Mouse (Mus musculus) heart, postnatal 14 days (tissue): ENCODE results near the gene Hs3st6. TPM values are rescaled to one million over a fixed set of nuclear protein-coding genes. Genes with fewer than 3 reads are reported as not detected.

Experiments used
- DNase-seq, 2 experiments: peaks; one replicate each; pipeline ENCODE4 v3.0.0; 2021 to 2022
- intact Hi-C: fragments of 180-260 bp; cut with DNase I; formaldehyde crosslinking; loops from one replicate; pipeline ENCODE4 v1.15.1; 2025
- total RNA-seq, 2 experiments: library from RNA; stranded (reverse); gene quantifications; 2 replicates each; pipeline ENCODE4 v1.2.3; 2021

The Hs3st6 gene
- total RNA-seq, 2 experiments from 2014 or later, result 0.29 TPM; not detected in 1

DNA sequence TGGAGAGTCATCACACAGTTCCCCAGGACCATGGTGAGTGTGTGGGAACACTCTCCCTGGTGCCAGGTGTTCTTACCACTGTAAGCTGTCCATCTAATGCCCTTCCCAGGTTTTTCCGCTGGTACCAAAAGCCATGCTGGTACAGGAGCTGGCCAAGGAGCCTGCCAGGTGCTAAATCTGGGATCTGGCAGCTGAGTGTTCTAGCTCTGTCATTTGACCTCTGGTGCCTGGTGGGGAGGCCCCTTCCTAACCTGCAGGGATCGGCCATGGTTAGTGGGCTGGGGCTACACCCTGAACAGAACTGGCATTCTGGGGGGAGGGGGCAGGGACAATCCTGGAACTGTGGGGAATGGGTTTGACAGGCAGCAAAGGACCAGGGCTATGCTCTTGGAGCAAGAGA lies 25.2 kb upstream of the Hs3st6 start, which contains the start of gene Rpl3l:
Gene Rpl3l (plus strand): TSS at position 203 of the 400 bp plus-strand sequence.
- DNase-seq, result peak; percentile 41 to 51
- intact Hi-C loops, result no loop called here

- DNase-seq, result no peak
- intact Hi-C loops, result no loop called here
Observed at GRCm38 (mm10) chr17:24728184-24728583, 24.6 kb upstream of the Hs3st6 start.

GRCm38 (mm10) chr17:24729067-24729466 lies 23.7 kb upstream of the Hs3st6 start:
- intact Hi-C loops, result no loop called here
- DNase-seq, result peak in 1 of 2 experiments; percentile 47

DNA sequence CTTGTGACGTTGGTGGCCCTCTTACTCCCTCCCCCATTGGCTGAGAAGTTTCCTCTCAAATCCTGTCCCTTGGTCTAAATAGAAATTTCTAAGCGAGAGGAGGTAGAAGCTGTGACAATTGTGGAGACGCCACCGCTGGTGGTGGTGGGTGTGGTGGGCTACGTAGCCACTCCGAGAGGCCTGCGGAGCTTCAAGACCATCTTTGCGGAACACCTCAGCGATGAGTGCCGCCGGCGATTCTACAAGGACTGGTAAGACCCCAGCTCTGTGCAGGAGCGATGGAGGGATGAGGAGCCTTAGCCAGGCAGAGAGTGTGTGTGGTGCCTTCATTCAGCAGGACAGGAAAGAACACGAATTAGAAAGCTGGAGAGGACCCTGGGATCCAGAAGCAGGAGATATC lies 22.0 kb upstream of the Hs3st6 start:
- intact Hi-C loops, result no loop called here
- no peak for DNase-seq

DNA sequence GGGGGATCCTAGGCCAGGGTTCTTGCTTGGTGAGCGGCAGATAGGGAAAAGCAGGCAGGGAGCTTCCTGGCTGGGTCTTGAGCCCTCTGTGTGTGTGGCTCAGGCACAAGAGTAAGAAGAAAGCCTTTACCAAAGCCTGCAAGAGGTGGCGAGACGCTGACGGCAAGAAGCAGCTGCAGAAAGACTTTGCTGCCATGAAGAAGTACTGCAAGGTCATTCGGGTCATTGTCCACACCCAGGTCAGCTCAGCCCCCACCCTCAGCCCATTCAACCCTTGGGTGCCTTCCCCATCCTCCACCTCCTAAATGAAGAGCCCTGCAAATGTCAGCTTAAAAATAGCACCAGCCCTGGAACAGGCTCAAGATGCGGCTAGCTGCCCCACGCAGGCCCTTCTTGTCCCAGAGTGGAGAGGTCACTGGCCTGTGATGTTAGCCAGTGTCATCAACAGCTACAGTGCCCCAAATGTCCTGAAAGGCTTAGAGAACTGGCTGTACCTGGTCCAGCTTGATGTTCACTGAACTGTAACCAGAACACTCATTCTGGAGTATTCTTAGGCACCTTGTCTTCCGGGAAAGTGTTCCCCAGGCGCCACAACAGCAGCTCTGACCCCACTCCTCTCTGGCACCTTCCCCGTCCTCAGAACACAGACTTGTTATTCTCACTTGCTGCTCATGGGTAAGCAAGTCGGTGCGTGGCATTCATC lies 20.4 kb upstream of the Hs3st6 start:
- intact Hi-C loops, result no loop called here
- peak; percentile 59 to 66 for DNase-seq

DNA sequence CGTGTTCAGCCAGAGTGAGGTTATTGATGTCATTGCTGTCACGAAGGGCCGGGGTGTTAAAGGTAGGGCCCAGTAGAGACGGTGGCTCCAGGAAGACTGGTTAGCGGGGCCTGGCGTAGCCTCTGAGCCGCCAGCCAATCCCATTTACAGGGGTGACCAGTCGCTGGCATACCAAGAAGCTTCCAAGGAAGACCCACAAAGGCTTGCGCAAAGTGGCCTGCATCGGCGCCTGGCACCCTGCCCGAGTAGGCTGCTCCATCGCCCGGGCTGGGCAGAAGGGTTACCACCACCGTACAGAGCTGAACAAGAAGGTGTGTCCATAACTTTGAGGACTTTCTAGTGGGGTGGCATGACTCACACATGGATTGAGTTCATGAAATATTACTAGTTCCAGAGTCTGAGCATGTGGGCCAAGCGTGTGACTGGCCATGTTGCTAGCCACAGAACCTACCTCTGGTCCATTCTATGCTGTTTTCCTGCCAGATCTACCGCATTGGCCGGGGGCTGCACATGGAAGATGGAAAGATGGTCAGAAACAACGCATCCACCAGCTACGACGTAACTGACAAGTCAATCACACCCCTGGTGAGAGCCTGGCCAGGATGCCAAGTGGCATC lies 19.2 kb upstream of the Hs3st6 start:
- DNase-seq, result no peak
- intact Hi-C loops, result no loop called here

DNA sequence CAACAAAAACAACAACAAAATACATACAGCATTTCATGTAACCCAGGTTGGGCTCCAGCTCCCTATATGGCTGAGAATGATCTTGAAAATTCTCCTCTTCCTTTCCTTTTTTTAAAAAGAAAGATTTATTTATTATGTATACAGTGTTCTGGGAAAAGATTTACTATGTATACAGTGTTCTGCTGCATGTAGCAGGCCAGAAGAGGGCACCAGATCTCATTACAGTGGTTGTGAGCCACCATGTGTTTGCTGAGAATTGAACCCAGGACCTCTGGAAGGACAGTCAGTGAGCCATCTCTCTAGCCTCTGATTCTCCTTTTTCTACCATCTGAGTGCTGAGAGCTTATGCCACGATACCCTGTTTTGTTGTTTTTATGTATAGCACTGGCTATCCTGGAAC lies 18.3 kb upstream of the Hs3st6 start:
- intact Hi-C loops, result no loop called here
- DNase-seq, result no peak

DNA sequence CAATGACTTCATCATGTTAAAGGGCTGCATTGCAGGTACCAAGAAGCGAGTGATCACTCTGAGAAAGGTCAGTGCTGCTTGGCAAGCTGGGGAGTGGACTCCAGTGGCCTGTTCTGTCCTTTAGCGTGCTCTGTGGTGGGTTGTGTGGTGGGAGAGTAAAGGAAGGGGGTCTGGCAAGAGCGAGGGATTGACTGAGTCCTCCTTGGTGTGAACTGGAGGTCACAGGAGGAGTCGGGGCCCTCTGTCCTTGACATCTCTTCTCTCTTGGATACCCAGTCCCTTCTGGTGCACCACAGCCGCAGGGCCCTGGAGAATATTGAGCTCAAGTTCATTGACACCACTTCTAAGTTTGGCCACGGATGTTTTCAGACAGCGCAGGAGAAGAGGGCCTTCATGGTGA lies 17.3 kb upstream of the Hs3st6 start:
- no peak for DNase-seq
- intact Hi-C loops, result no loop called here

DNA sequence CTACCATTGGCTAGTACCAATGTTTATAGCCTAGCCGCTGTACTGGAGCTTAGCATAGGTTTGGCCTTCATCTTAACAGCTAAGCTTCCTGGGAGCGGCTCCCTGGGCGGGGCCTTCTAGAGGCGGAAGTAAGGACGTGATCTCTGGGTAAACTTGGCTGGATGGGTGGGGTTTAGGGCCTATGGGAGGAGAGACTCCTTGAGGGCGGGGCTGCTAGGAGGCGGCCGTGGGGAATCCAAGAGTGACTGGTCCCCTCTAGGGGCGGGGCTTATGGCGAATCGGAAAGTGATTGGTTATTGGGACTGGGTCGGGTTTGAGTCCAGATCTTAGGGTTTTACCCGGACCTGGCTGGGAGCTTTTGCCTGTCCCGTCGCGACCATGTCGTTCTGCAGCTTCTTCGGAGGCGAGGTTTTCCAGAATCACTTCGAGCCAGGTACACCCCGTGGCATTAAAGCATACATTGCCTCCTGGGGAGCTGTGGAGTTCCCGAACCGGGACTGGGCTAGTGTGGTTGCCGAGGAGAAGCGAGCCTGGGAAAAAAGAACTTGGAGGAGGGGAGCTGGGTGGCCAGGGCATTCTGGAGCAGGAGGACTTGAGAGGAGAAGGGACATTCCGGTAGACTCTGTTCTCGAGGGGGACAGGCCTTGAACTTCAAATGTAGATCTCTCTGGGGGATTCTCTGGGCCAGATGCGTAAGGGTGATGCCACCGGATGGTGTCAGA lies 16.3 kb upstream of the Hs3st6 start, which contains the start of gene Msrb1:
Gene Msrb1 (plus strand): TSS at position 313 of the 722 bp plus-strand sequence.
- DNase-seq, result peak; percentile 93 to 95
- intact Hi-C loops, result no loop called here

GRCm38 (mm10) chr17:24737135-24737810 lies 15.5 kb upstream of the Hs3st6 start:
- DNase-seq, result no peak
- intact Hi-C loops, result no loop called here

DNA sequence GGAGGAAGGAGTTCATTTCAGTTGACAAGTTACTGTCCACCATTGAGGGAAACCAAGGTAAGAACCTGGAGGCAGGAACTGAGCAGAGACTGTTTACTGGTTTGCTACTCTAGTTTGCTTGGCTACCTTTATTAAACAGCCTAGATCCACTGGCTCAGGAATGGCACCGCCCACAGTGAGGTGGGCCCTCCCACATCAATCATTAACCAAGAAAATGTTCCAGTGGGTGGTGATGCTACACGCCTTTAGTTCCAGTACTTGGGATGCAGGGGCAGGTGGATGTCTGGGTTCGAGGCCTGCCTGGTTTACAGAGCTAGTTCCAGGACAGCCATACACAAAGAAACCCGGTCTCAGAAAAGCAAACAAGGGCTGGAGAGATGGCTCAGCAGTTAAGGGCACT lies 14.6 kb upstream of the Hs3st6 start:
- intact Hi-C loops, result no loop called here
- no peak for DNase-seq

- DNase-seq, result no peak
- intact Hi-C loops, result no loop called here
Observed at GRCm38 (mm10) chr17:24739926-24740325, 12.9 kb upstream of the Hs3st6 start.

- no peak for DNase-seq
- intact Hi-C loops, result no loop called here
Observed at GRCm38 (mm10) chr17:24742307-24742706, 10.5 kb upstream of the Hs3st6 start.

- intact Hi-C loops, result loop anchor here (2.0 kb wide), 1 partner anchor 137 kb away; no protein-coding TSS in a partner anchor
- DNase-seq, result no peak
Observed at GRCm38 (mm10) chr17:24743896-24744295, 8.9 kb upstream of the Hs3st6 start.

- intact Hi-C loops, result loop anchor here (2.0 kb wide), 1 partner anchor 136 kb away; no protein-coding TSS in a partner anchor
- no peak for DNase-seq
Observed at GRCm38 (mm10) chr17:24744381-24744780, 8.4 kb upstream of the Hs3st6 start.

GRCm38 (mm10) chr17:24745526-24746497 lies 7.0 kb upstream of the Hs3st6 start:
- intact Hi-C loops, result loop anchor here (1.0 to 2.0 kb wide), 2 partner anchors 71 to 135 kb away; no protein-coding TSS in a partner anchor
- peak; percentile 81 to 91 for DNase-seq

DNA sequence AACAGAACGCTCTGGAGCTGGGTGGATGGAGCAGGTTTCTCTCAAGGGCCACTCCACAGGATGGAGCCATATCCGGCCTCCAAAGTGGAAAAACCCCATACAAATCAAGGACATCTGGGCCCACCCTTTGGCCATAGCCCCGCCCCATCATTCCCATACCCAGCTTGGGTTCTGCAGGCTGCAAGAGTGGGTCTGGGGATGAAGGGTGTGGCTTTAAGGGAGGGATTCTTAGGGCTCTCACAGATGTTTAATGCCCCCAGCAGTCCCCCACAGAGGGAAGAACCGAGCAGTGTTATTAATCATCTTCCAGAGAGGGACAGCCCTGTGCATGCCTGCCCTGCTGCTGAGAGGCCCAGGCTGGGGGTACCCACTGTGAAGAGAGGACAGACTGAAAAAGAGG lies 5.8 kb upstream of the Hs3st6 start:
- intact Hi-C loops, result no loop called here

DNA sequence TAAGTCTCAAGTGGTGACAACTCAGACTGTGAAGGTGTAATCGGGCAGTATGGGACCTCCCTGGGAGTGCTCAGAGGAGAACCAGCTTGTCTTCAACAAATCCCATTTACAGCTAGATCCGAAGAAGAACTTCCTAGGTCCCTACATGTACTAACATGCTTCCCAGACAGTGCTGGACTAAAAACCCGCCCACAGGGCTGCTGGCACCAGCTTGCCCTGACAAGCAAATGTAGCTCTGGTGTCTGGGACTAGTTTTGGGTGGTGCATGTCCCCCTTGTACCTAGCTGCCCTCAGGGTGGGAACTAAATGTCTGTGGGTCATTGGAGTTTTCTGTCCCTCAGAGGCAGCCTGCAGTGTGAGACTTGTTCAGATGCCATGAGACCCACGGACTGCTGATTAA lies 1.3 kb upstream of the Hs3st6 start:
- DNase-seq, result no peak
- intact Hi-C loops, result no loop called here

More for the DNA sequence above, 5.8 kb upstream of the Hs3st6 start:
- no peak for DNase-seq

DNA sequence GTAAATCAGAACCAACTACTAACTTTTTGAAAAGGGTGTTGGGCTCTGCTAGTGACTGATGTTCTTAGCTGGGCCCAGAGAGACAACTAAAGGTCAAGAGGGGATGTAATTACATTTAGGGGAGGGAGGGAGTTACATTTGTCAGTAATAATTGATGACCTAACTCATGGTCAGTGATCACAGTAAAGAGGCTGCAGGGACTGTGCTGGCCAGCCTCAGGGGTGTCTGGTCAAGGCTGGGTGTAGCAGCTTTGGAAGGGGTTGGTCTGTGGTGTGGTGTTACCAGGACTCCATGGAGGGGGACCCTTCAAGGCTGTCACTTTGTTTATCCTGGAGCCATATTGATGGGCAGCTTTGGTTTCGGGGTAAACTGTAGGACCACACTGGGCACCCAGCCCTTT lies 4.6 kb downstream of the Hs3st6 start:
- intact Hi-C loops, result no loop called here
- DNase-seq, result no peak

DNA sequence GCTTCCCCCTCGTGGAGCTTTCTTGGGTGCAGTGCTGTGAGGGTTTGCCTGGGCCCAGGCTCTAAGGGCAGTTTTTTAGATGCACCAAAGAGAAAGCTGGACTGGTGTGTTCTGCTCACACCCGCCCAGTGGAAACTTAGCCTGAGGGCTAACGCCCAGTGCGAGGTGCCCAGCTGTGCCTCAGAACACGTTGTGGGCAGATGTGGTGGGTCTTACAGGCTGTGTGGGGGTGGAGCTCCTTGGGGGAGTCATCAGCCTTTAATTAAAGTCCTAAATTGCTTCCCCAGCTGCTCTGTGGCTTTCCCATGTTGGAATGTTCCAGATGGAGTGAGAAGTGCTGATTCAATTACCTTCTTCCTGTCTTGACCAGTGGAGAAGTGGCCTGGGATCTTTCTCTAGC lies 8.3 kb downstream of the Hs3st6 start:
- no peak for DNase-seq
- intact Hi-C loops, result no loop called here
